Mouse (Mus musculus) embryonic stem cell, embryonic (primary cell): ENCODE measurements around the gene Urb1.

Experiments used
- CTCF ChIA-PET, 4 experiments: fragments of 300-600 bp in 2 of 4; fragments of 350-600 bp in 2 of 4; sonication (Branson Sonifier 250); formaldehyde crosslinking; loops; one replicate each; lab custom pipeline; 2022; ENCODE audit warnings: inconsistent platforms in 2 of 4; lab: Charles Lee
- POLR2A ChIA-PET, 4 experiments: fragments of 300-600 bp in 2 of 4; fragments of 350-600 bp in 2 of 4; sonication (Branson Sonifier 250); formaldehyde crosslinking; loops; one replicate each; lab custom pipeline; 2022; ENCODE audit warnings: antibody characterized with exemption in 4 of 4, inconsistent platforms in 1 of 4; lab: Charles Lee

Gene Urb1

GRCm38 (mm10) chr16:90701541-90701940 is 108.7 kb downstream of the Urb1 start:
- POLR2A ChIA-PET: interaction anchor here in 1 of 4 experiments (1.5 kb wide), 1 partner anchor 379 kb away, joined by 3 read pairs; no protein-coding TSS in a partner anchor
- CTCF ChIA-PET: no interaction called here
